Mouse (Mus musculus) left cerebral cortex, postnatal 25 days (tissue): ENCODE data around the gene Rbx1. TPM values are rescaled to one million over a fixed set of nuclear protein-coding genes. Genes with fewer than 3 reads are reported as not detected.
A peak's percentile ranks its signal among the peaks of the same experiment; 100 is the strongest.
"Not testable (repeated sequence)": the region's sequence is repeated elsewhere in the genome, so short reads cannot be mapped to it uniquely, and the experiment has no call there.

Experiments
- DNase-seq, 2 experiments: peaks; one replicate each; pipeline ENCODE4 v3.0.0; 2022; ENCODE audit warnings: low spot score in 2 of 2, mixed read lengths in 1 of 2
- intact Hi-C: fragments of 180-260 bp; cut with DNase I; formaldehyde crosslinking; loops from one replicate; pipeline ENCODE4 v1.15.1; 2025
- total RNA-seq, 2 experiments: library from RNA; stranded (reverse); gene quantifications; 2 replicates each; pipeline ENCODE4 v1.2.3; 2021

Gene Rbx1
- total RNA-seq, result 100 to 1,000 TPM; 132 to 133 TPM

- peak; percentile 99 for DNase-seq
- intact Hi-C loops, result loop anchor here (1.0 kb wide), 1 partner anchor 119 kb away; the partner anchor contains the start of gene Ep300
Measured at GRCm38 (mm10) chr15:81465901-81466737, at the start of gene Rbx1. Gene Rbx1, plus strand, starts transcription at chr15:81466296.

GRCm38 (mm10) chr15:81416763-81417310, 49.3 kb upstream of the Rbx1 start:
- DNase-seq, intact Hi-C loops: not testable (repeated sequence)

- DNase-seq, result no peak
- intact Hi-C loops, result no loop called here
Measured at GRCm38 (mm10) chr15:81418065-81418464, 48.0 kb upstream of the Rbx1 start.

GRCm38 (mm10) chr15:81421454-81421853, 44.6 kb upstream of the Rbx1 start:
- intact Hi-C loops, result no loop called here
- DNase-seq, result no peak

GRCm38 (mm10) chr15:81422156-81422681, 43.9 kb upstream of the Rbx1 start:
- intact Hi-C loops, result no loop called here
- peak in 1 of 2 experiments; percentile 10 for DNase-seq

GRCm38 (mm10) chr15:81425311-81425710, 40.8 kb upstream of the Rbx1 start:
- intact Hi-C loops, result no loop called here
- DNase-seq, result no peak

GRCm38 (mm10) chr15:81427947-81428346, 38.1 kb upstream of the Rbx1 start:
- DNase-seq, result no peak
- intact Hi-C loops, result no loop called here

GRCm38 (mm10) chr15:81431195-81431594, 34.9 kb upstream of the Rbx1 start:
- intact Hi-C loops, result no loop called here
- DNase-seq, result no peak

GRCm38 (mm10) chr15:81438345-81438744, 27.8 kb upstream of the Rbx1 start:
- intact Hi-C loops, result no loop called here
- DNase-seq, result no peak

- intact Hi-C loops, result no loop called here
- DNase-seq, result no peak
Measured at GRCm38 (mm10) chr15:81439236-81439635, 26.9 kb upstream of the Rbx1 start.

- intact Hi-C loops, result no loop called here
- peak; percentile 73 to 85 for DNase-seq
Measured at GRCm38 (mm10) chr15:81448463-81448862, 17.6 kb upstream of the Rbx1 start.

- intact Hi-C loops, result no loop called here
- DNase-seq, result no peak
Measured at GRCm38 (mm10) chr15:81461523-81461922, 4.6 kb upstream of the Rbx1 start.

- DNase-seq, result no peak
- intact Hi-C loops, result no loop called here
Measured at GRCm38 (mm10) chr15:81465016-81465660, 958 bp upstream of the Rbx1 start.

- intact Hi-C loops, result loop anchor here (1.0 kb wide), 1 partner anchor 119 kb away; the partner anchor contains the start of gene Ep300
- no peak for DNase-seq
Measured at GRCm38 (mm10) chr15:81466738-81467113, 630 bp downstream of the Rbx1 start.

- intact Hi-C loops, result no loop called here
- no peak for DNase-seq
Measured at GRCm38 (mm10) chr15:81470735-81471134, 4.6 kb downstream of the Rbx1 start.

GRCm38 (mm10) chr15:81472256-81472655, 6.2 kb downstream of the Rbx1 start:
- intact Hi-C loops, result no loop called here
- DNase-seq, result no peak

GRCm38 (mm10) chr15:81475654-81476053, 9.6 kb downstream of the Rbx1 start:
- DNase-seq, result no peak
- intact Hi-C loops, result loop anchor here (5.0 kb wide), 2 partner anchors 37 to 132 kb away; no protein-coding TSS in a partner anchor

GRCm38 (mm10) chr15:81476597-81476996, 10.5 kb downstream of the Rbx1 start:
- intact Hi-C loops, result loop anchor here (5.0 kb wide), 2 partner anchors 36 to 131 kb away; no protein-coding TSS in a partner anchor
- peak in 1 of 2 experiments; percentile 22 for DNase-seq

- DNase-seq, result no peak
- intact Hi-C loops, result loop anchor here (5.0 kb wide), 2 partner anchors 33 to 128 kb away; no protein-coding TSS in a partner anchor
Measured at GRCm38 (mm10) chr15:81479446-81480213, 13.5 kb downstream of the Rbx1 start.
